Mouse (Mus musculus) G1E (cell line): ENCODE data around the gene Ptpn14. TPM values are rescaled to one million over a fixed set of nuclear protein-coding genes. Genes with fewer than 3 reads are reported as not detected.

Source experiments
- ATAC-seq: 2 replicates; pipeline ENCODE4 v1.8.0; 2016; ENCODE audit warnings: mild to moderate bottlenecking; ENCODE audit not compliant: insufficient number of reproducible peaks, poor library complexity, low FRiP score, severe bottlenecking; ENCODE audit errors: extremely low read depth
- DNase-seq: peaks from one replicate; pipeline ENCODE4 v3.0.0; 2012; ENCODE audit warnings: low spot score
- H3K27me3 ChIP-seq: 2 replicates; pipeline ENCODE4 v1.6.1; 2012; ENCODE audit warnings: mild to moderate bottlenecking, low read length, inconsistent platforms; ENCODE audit not compliant: insufficient read depth
- H3K36me3 ChIP-seq: replicated peaks from 2 replicates; pipeline ENCODE3; 2012; ENCODE audit warnings: mild to moderate bottlenecking, inconsistent platforms
- H3K4me1 ChIP-seq: 2 replicates; pipeline ENCODE4 v1.6.1; 2012; ENCODE audit warnings: low read depth, low read length, inconsistent platforms, mixed read lengths; ENCODE audit not compliant: insufficient read depth
- H3K4me3 ChIP-seq: 2 replicates; pipeline ENCODE4 v1.5.1; 2012; ENCODE audit warnings: low read depth, mild to moderate bottlenecking, inconsistent platforms, low read length, moderate library complexity, mixed read lengths
- H3K9me3 ChIP-seq: replicated peaks from 2 replicates; pipeline ENCODE4 v1.6.1; 2012; ENCODE audit warnings: inconsistent platforms
- CTCF ChIP-seq: IDR thresholded peaks from 2 replicates; pipeline ENCODE4 v1.5.1; 2012; ENCODE audit warnings: low read depth, low read length, inconsistent platforms, mixed read lengths
- GATA1 ChIP-seq: IDR thresholded peaks from 2 replicates; pipeline ENCODE4 v1.6.1; 2012; ENCODE audit warnings: borderline replicate concordance, low read length, inconsistent platforms, mixed read lengths
- GATA2 ChIP-seq: IDR thresholded peaks from 2 replicates; pipeline ENCODE4 v1.6.1; 2012; ENCODE audit warnings: low read depth, low read length, inconsistent platforms, borderline replicate concordance
- POLR2AphosphoS5 ChIP-seq: IDR thresholded peaks from 2 replicates; pipeline ENCODE4 v1.6.1; 2012; ENCODE audit warnings: low read depth, low read length, inconsistent platforms; ENCODE audit not compliant: insufficient replicate concordance
- TAL1 ChIP-seq: conservative IDR thresholded peaks from 2 replicates; pipeline ENCODE4 v1.6.1; 2012; ENCODE audit warnings: low read depth, low read length, inconsistent platforms, mixed read lengths
- polyA plus RNA-seq: library from polyadenylated mRNA; stranded (reverse); fragments of >175 nt; gene quantifications from 2 replicates; pipeline ENCODE4 v1.2.3, GENCODE M21; 2012
- total RNA-seq, 2 experiments: library from RNA; stranded (forward) in 1 of 2; stranded (reverse) in 1 of 2; fragments of 200-1000 nt in 1 of 2; fragments of >200 nt in 1 of 2; fragmentation: Nextera tagmentation in 1 of 2; gene quantifications; 2 replicates each; pipeline ENCODE4 v1.2.3; 2014 to 2017

The Ptpn14 gene
- total and polyA plus RNA-seq, 3 experiments, result 0.11 TPM; not detected in 2

DNA sequence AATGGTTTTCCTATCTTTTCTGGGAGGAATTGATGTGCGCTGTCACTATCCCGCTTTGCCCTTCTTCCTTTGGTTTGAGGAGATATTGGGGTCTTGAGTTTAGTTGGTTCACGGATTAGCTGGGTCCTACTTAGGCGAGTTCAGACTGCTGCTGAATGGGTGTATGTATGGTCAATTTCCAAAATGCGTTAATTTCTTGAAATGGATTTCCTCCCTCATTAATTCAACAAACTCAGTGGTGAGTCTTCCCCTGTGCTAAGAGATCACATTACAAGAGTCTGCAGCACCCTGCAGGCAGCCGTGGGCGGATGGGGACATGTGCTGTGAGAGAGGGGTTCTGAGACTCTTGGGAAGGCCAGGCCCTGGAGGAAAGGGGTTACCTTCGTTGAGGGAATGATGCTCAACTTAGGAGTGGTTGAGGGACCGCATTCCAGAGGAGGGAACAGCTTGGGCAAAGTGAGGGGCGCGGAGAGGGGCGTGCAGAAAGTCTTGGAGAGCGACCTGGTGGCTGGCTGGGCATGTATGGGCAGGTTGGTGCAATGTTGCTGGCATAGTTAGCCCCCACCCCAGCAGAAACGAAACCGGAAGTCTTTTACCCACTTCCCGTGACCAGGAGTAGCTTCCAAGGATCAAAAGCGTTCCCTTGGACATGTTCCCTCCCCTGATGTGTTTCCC lies 1.2 kb downstream of the Ptpn14 start:
- Histone ChIP-seq H3K4me1 (no peaks in the 10 kb centered on the region), H3K9me3 (peaks cover 62% of the 10 kb centered on the region), H3K36me3 (no peaks in the 10 kb centered on the region), H3K27me3 (no peaks in the 10 kb centered on the region), H3K4me3 (no peak overlapping the region)
- TF ChIP-seq POLR2AphosphoS5 (no peak), GATA1 (no peak), GATA2 (no peak), TAL1 (no peak), CTCF (no peak)
- ATAC-seq (no peak), DNase-seq (no peak)

DNA sequence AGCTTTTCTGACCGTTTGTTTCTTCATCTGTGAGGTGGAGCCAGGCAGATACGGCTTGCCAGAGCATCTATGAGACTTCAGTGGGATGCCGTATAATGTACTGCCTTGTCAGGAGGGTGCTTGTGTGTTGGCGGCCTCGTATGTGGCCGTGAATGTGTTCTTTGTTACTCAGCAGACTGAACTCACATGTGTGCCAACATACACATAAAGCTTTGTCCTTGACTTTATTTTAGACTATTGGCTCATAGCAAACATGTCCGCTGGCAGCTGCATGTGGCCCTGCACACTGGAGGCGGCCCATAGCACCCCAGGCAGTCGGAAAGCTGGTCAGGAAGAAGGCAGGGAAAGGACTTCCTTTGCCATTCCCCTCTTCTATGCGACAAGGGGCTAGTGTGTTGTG lies 3.6 kb downstream of the Ptpn14 start:
- no peak for DNase-seq
- H3K27me3 ChIP-seq, result no peaks in the 10 kb centered on the region
- ATAC-seq, result no peak
- H3K36me3 ChIP-seq, result no peaks in the 10 kb centered on the region
- TF ChIP-seq GATA2 (no peak), TAL1 (no peak), GATA1 (no peak), POLR2AphosphoS5 (no peak), CTCF (no peak)
- H3K4me1 ChIP-seq, result no peaks in the 10 kb centered on the region
- H3K4me3 ChIP-seq, result no peak overlapping the region
- H3K9me3 ChIP-seq, result peaks cover 61% of the 10 kb centered on the region

DNA sequence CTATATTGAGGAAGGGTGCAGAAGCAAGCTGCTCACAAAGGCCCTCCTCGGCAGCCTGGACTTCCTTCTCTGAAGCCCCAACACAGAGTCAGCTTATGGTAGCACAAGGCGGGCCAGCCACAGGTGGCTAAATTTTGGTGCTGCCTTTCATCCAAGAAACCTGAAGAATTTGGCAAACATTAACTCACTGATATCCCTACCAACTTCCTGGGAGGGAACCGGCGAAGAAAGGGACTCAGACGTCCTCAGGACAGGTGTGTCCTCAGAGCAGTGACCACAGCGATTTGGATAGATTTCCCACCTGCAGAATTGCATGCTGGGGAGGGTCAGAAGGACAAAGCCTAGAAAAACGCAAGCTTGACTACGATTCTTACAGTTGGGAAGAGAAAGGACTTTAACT lies 4.1 kb downstream of the Ptpn14 start:
- DNase-seq (no peak), ATAC-seq (no peak)
- H3K27me3 ChIP-seq, result no peaks in the 10 kb centered on the region
- H3K4me1 ChIP-seq, result no peaks in the 10 kb centered on the region
- no peaks in the 10 kb centered on the region for H3K36me3 ChIP-seq
- TF ChIP-seq GATA1 (no peak), TAL1 (no peak), GATA2 (no peak), POLR2AphosphoS5 (no peak), CTCF (no peak)
- peaks cover 63% of the 10 kb centered on the region for H3K9me3 ChIP-seq
- no peak overlapping the region for H3K4me3 ChIP-seq

DNA sequence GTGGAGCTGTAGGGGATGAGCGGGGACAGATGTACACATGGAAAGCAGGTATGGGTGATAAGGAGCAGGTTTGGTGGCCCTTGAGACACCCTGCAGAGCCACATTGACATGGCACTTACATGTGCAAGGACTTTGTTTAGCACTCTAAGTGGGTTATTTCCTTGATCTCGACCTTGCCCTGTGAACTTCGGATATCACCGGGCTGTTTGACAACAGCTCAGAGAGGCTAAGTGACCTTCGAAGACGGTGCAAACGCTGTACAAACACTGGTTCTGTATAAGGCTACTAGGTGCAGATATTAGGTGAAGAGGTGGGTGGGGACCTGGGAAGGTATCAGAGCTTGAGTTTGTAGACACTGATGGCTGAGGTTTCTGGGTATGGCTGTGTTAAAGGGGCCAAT lies 12.0 kb downstream of the Ptpn14 start:
- H3K4me1 ChIP-seq, result no peaks in the 10 kb centered on the region

DNA sequence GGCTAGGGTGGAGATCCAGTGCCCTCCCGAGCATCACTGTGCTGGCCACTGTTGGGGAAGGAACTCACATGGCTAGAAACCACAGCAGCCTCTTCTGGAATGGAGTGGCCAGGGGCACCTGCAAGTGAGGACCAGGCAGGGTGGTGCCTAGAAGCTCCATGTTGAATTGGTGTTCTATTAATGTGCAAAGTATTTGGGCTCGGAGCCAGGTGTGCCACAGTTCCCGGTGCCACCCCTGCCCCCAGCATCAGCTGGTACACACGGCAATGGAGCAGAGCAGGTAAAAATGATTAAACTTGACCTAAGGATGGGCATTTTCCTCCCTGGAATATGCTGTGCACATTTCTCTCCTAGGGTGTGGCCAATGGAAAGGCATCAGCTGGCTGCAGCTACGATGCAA lies 14.0 kb downstream of the Ptpn14 start:
- Histone ChIP-seq H3K4me1 (no peaks in the 10 kb centered on the region), H3K9me3 (peaks cover 67% of the 10 kb centered on the region), H3K27me3 (no peaks in the 10 kb centered on the region), H3K36me3 (no peaks in the 10 kb centered on the region), H3K4me3 (no peak overlapping the region)
- DNase-seq (no peak), ATAC-seq (no peak)
- TF ChIP-seq GATA2, result no peak
- no peak for TF ChIP-seq TAL1
- TF ChIP-seq GATA1, result no peak
- no peak for TF ChIP-seq POLR2AphosphoS5
- TF ChIP-seq CTCF, result no peak

More for the DNA sequence above, 12.0 kb downstream of the Ptpn14 start:
- Histone ChIP-seq H3K27me3 (no peaks in the 10 kb centered on the region), H3K4me3 (no peak overlapping the region), H3K36me3 (no peaks in the 10 kb centered on the region), H3K9me3 (peaks cover 65% of the 10 kb centered on the region)
- DNase-seq, result no peak
- no peak for ATAC-seq
- TF ChIP-seq GATA2, result no peak
- TF ChIP-seq POLR2AphosphoS5, result no peak
- TF ChIP-seq TAL1, result no peak
- no peak for TF ChIP-seq CTCF
- TF ChIP-seq GATA1, result no peak

DNA sequence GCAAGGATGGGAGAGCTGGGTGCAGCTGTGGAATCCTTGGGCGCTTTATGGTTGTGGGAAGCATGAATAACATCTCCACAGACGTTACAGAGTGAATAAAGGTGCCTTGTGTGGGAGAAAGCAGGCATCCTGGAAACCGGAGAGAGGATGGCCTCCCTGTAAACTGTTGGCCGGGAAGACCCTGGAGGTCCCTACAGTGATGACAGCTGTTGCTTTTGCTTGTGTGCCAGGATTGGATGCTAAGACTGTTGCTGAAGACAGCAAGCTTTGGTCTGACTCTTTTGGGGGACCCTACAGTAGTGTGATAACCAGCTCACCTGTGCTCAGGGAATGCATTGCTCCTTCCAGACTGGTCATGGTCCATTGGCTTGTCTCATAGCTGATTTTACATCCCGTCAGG lies 15.1 kb downstream of the Ptpn14 start:
- H3K4me1 ChIP-seq, result no peaks in the 10 kb centered on the region
- peaks cover 61% of the 10 kb centered on the region for H3K9me3 ChIP-seq
- ATAC-seq, result no peak
- H3K4me3 ChIP-seq, result no peak overlapping the region
- no peak for DNase-seq
- TF ChIP-seq POLR2AphosphoS5 (no peak), CTCF (no peak), GATA1 (no peak), TAL1 (no peak)
- H3K36me3 ChIP-seq, result no peaks in the 10 kb centered on the region
- H3K27me3 ChIP-seq, result no peaks in the 10 kb centered on the region
